Mouse (Mus musculus) kidney, embryonic 14.5 days (tissue): ENCODE measurements around the gene E030030I06Rik. TPM values are rescaled to one million over a fixed set of nuclear protein-coding genes. Genes with fewer than 3 reads are reported as not detected.
A peak's percentile ranks its signal among the peaks of the same experiment; 100 is the strongest.
"Not testable (repeated sequence)": the region's sequence is repeated elsewhere in the genome, so short reads cannot be mapped to it uniquely, and the experiment has no call there.

Experiments used
- ATAC-seq: fragments of 200-750 bp; cut with Nextera tagmentation; 2 replicates; pipeline ENCODE4 v1.8.0; 2017; ENCODE audit warnings: moderate number of reproducible peaks, mild to moderate bottlenecking, moderate TSS enrichment, moderate library complexity; ENCODE audit not compliant: low FRiP score, low TSS enrichment
- H3K27ac ChIP-seq: fragments of 300-500 bp; sonication (generic); 2 replicates; pipeline ENCODE4 v1.5.1; 2014; ENCODE audit warnings: low read depth, mild to moderate bottlenecking, low read length, moderate library complexity, mixed read lengths
- H3K27me3 ChIP-seq: fragments of 300-500 bp; sonication (generic); 2 replicates; pipeline ENCODE4 v1.6.1; 2014; ENCODE audit warnings: mild to moderate bottlenecking, low read length; ENCODE audit not compliant: control insufficient read depth, insufficient read depth
- H3K36me3 ChIP-seq: fragments of 300-500 bp; sonication (generic); 2 replicates; pipeline ENCODE4 v1.6.1; 2014; ENCODE audit warnings: low read length, mixed read lengths; ENCODE audit not compliant: control insufficient read depth, insufficient read depth
- H3K4me1 ChIP-seq: fragments of 300-500 bp; sonication (generic); 2 replicates; pipeline ENCODE4 v1.6.1; 2014; ENCODE audit warnings: low read length, mixed read lengths; ENCODE audit not compliant: control insufficient read depth, insufficient read depth
- H3K4me2 ChIP-seq: fragments of 300-500 bp; sonication (generic); replicated peaks from 2 replicates; pipeline ENCODE4 v1.6.1; 2014; ENCODE audit warnings: low read depth, mild to moderate bottlenecking, low read length
- H3K4me3 ChIP-seq: fragments of 300-500 bp; sonication (generic); 2 replicates; pipeline ENCODE4 v1.5.1; 2014; ENCODE audit warnings: mild to moderate bottlenecking, low read length
- H3K9ac ChIP-seq: fragments of 300-500 bp; sonication (generic); 2 replicates; pipeline ENCODE4 v1.6.1; 2014; ENCODE audit warnings: low read depth, mild to moderate bottlenecking, low read length, moderate library complexity
- H3K9me3 ChIP-seq: fragments of 300-500 bp; sonication (generic); 2 replicates; pipeline ENCODE4 v1.6.1; 2016; ENCODE audit warnings: low read length; ENCODE audit not compliant: control insufficient read depth
- WGBS: fragments of 180-500 bp; shearing (Covaris S2); extraction: QIAGEN DNeasy Blood & Tissue Kit; methylation state at CpG from one replicate; pipeline ENCODE4 v1.1.7; 2014; 5-methylcytosine and 5-hydroxymethylcytosine counted together
- polyA plus RNA-seq: library from polyadenylated mRNA; unstranded; fragments of >200 nt; fragmentation: Nextera tagmentation; extraction: Ambion mirVana; gene quantifications from 2 replicates; pipeline ENCODE4 v1.2.1, GENCODE M21; 2014

The E030030I06Rik gene
- polyA plus RNA-seq = 35.5 and 42.1 TPM in 2 replicates

GRCm38 (mm10) chr10:22149073-22149690 lies at the start of gene E030030I06Rik:
TSS of gene E030030I06Rik (minus strand) at chr10:22149270.
- Histone ChIP-seq H3K27ac (peak within 1 kb of the TSS; percentile 59; the same call in 1 of the 2 replicates), H3K4me3 (peak within 1 kb of the TSS; percentile 70), H3K9me3 (no peaks in the 10 kb centered on the region), H3K4me1 (peaks cover 5% of the 10 kb centered on the region; the same call in 1 of the 2 replicates), H3K9ac (peak within 1 kb of the TSS; percentile 78), H3K27me3 (peaks cover 15% of the 10 kb centered on the region), H3K4me2 (peak within 1 kb of the TSS; percentile 96), H3K36me3 (no peaks in the 10 kb centered on the region)
- ATAC-seq = peak; percentile 40
- WGBS = 0% methylated on average over 37 of the region's 37 CpGs

DNA sequence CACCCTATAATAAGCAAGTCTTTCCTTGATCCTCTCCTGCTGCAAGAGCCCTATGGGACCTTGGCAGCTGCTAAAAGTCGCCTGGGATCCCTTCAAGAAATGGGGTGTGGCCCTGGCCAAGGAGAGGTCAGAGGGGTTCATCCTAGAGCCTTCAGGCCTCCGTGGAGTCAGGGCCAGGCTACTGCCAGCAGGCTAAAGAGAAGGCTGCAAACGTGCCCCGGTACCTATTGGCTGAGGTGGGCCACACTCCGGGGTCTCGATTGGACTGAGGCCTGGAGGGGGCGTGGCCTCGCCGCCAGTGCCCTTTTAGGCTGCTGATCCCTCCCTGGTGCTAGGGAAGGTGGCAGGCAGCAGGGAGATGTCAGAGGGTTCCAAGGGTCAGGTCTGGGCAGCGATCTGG lies 42.0 kb upstream of the E030030I06Rik start:
- H3K9me3 ChIP-seq, H3K4me3 ChIP-seq, H3K4me2 ChIP-seq, H3K27me3 ChIP-seq, H3K4me1 ChIP-seq, H3K9ac ChIP-seq, H3K27ac ChIP-seq, H3K36me3 ChIP-seq: not testable (repeated sequence)
- WGBS = 5% methylated on average over 6 of the region's 10 CpGs
- ATAC-seq = peak; percentile 67; the same call in 1 of the 2 replicates

DNA sequence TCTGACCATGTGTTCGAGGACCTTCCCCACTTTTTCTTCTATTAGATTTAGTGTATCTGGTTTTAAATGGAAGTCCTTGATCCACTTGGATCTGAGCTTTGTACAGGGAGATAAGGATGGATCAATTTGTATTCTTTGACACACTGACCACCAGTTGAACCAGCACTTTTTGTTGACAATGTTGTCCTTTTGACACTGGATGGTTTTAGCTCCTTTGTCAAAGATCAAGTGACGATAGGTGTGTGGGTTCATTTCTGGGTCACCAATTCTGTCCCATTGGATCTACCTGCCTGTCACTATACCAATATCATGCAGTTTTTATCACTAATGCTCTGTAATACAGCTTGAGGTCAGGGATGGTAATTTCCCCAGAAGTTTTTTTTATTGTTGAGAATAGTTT lies 27.4 kb upstream of the E030030I06Rik start:
- H3K4me2 ChIP-seq, ATAC-seq, H3K9me3 ChIP-seq, H3K4me1 ChIP-seq, H3K27me3 ChIP-seq, H3K36me3 ChIP-seq, H3K27ac ChIP-seq, H3K4me3 ChIP-seq, H3K9ac ChIP-seq: not testable (repeated sequence)
- WGBS = 83% methylated on average over 2 of the region's 2 CpGs

DNA sequence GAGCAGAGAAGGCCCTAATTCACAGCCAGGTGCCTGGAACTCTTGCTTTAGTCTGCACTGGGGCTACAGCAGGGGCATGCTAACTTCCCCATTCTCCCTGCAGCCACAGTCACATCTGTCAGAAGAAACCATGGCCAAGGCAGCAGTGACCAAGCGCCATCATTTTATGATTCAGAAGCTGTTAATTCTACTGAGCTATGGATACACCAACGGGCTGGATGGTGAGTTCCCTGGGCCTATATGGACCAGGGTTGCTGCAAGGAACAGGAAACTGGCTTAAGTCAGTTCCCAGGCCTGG lies 25.1 kb upstream of the E030030I06Rik start:
- not testable (repeated sequence) for H3K4me2 ChIP-seq, H3K9ac ChIP-seq, H3K36me3 ChIP-seq, H3K27ac ChIP-seq, H3K27me3 ChIP-seq, H3K4me3 ChIP-seq, H3K9me3 ChIP-seq, H3K4me1 ChIP-seq
- WGBS = 81% methylated on average over 2 of the region's 2 CpGs
- 0 out of 2 replicates have a peak, but pooled peaks have one; percentile 24 for ATAC-seq

- not testable (repeated sequence) for H3K9me3 ChIP-seq, H3K27ac ChIP-seq, H3K27me3 ChIP-seq, H3K4me1 ChIP-seq, H3K9ac ChIP-seq, H3K4me3 ChIP-seq, H3K36me3 ChIP-seq
- peak overlapping the region; percentile 24; the same call in 1 of the 2 replicates for H3K4me2 ChIP-seq
- peak; percentile 86 for ATAC-seq
- 10% methylated on average over 12 of the region's 17 CpGs for WGBS
These were observed 24.5 kb upstream of the E030030I06Rik start for GRCm38 (mm10) chr10:22173335-22174189.

DNA sequence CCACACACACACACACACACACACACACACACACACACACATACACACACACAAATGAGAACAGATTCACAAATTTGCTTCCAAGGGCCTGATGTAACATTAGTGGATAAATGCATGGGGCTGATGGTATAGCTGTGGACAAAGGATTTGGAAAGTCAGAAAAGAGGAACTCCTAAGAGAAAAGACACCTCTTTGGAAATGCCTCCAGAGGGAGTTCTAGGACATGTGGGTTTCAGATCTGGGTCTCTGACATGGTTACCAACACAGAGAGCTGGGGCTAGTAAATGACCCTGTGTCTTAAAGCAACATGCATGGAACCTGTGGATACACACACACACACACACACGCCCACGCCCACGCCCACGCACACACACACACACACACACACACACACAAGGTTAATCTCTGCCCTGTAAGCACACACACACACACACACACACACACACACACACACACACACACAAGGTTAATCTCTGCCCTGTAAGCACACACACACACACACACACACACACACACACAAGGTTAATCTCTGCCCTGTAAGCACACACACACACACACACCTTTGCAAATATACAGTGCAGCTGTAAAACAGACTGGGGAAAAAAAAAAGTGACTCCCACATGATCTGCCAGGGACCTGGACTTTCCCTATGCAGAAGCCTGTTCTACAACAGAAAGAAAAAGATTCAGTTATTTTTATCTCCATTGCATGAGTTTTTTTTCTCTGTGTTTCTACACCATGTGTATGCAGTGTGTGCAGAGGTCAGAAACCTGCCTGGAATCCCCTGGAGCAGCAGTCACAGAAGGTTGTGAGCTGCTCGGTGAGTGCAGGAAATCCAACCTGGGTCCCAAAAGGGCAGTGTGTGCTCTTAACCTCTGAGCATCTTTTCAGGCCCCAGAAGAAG lies 23.6 kb upstream of the E030030I06Rik start:
- not testable (repeated sequence) for H3K9ac ChIP-seq, H3K27ac ChIP-seq, ATAC-seq, H3K36me3 ChIP-seq, H3K9me3 ChIP-seq, H3K4me3 ChIP-seq, H3K4me1 ChIP-seq, H3K27me3 ChIP-seq
- H3K4me2 ChIP-seq = peak overlapping the region; percentile 24; the same call in 1 of the 2 replicates
- 71% methylated on average over 4 of the region's 5 CpGs for WGBS

DNA sequence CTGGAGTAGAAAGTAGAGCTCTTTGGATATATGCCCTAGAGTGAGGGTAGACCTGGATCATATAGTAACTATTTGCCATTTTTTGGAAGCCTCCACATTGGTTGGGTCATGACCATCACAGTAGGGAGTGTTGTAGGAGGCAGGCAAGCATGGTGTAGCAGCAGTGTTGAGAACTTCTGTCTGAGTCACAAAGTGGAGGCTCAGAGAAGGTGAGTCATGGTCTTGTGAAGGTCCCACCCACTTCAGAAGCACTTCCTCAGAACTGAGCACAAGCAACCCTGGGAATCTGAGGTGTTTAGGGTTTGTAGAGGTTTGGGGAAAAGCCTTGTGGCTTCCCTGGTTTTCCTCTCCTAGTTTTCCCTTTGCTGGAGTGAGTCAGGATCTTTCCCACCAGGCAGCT lies 20.0 kb upstream of the E030030I06Rik start:
- not testable (repeated sequence) for H3K4me2 ChIP-seq, ATAC-seq, H3K27me3 ChIP-seq, H3K9me3 ChIP-seq, H3K4me1 ChIP-seq, H3K36me3 ChIP-seq, H3K4me3 ChIP-seq, H3K27ac ChIP-seq, H3K9ac ChIP-seq

DNA sequence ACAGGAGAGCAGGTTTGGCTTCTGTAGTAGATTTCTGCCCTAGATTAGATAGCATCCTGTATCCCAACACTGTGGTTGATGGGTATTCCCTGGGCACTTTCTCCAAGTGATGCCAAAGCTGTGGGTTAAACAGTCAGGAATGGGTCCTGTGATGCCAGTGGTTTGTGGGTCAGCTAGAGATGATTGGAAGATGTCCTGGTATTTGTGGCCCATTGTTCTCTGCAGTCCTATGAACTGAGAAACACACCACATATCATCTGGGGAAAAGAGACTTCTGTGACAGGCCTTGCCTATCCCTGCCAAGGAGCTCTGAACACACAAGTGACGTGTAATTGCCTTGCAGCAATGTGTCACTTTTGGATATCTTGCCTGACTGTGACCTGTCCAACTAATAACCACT lies 18.0 kb upstream of the E030030I06Rik start:
- not testable (repeated sequence) for H3K4me3 ChIP-seq, H3K27ac ChIP-seq, H3K9ac ChIP-seq, H3K4me2 ChIP-seq, H3K4me1 ChIP-seq, H3K36me3 ChIP-seq, H3K27me3 ChIP-seq, ATAC-seq, H3K9me3 ChIP-seq
- 81% methylated on average over 1 of the region's 1 CpGs for WGBS
